Mouse (Mus musculus): ENCODE measurements around the gene Dhx35. TPM values are rescaled to one million over a fixed set of nuclear protein-coding genes. Genes with fewer than 3 reads are reported as not detected.

The Dhx35 gene
- polyA plus RNA-seq, 1 experiment, result 16.4 TPM

DNA sequence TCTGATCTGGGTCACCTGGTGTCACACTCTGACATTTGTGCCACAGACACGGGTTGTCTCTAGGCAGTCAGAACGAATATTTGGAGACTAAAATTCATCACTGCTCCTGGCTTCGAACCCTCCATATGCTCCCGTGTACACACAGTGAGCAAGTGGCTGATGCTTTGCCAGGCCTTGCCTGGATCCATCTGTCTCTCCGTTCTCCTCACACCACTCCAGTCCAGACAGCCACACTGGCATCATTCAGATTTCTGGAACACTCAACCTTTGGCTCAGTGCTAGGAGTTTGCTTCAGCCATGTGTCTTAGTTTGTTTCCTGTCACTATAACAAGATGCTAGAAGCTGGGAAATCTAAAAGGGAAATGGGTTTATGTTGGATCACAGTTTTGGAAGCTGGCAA is 93.9 kb downstream of the Dhx35 start:
- Histone ChIP-seq H3K36me3 (ENCODE audit: control insufficient read depth, insufficient read depth, low read length) (no peaks in the 10 kb centered on the region), H3K4me1 (ENCODE audit: control insufficient read depth, insufficient read depth, insufficient read length, low read length) (peaks cover 4% of the 10 kb centered on the region), H3K27me3 (ENCODE audit: control insufficient read depth, insufficient read depth, low read length) (no peaks in the 10 kb centered on the region), H3K4me3 (ENCODE audit: low read depth, low read length) (no peak overlapping the region), H3K27ac (ENCODE audit: insufficient read depth, low read depth, low read length) (no peak overlapping the region)
- WGBS, result 74% methylated on average over 5 of the region's 5 CpGs
- TF ChIP-seq CTCF (IDR thresholded peaks at IDR 0.05; ENCODE audit: extremely low read depth, insufficient read length, insufficient replicate concordance, low read depth, low read length) (no peak), POLR2A (IDR thresholded peaks at IDR 0.05; ENCODE audit: low read depth, low read length) (no peak)

GRCm38 (mm10) chr2:158889201-158889600 is 94.6 kb downstream of the Dhx35 start:
- H3K27me3 ChIP-seq (ENCODE audit: control insufficient read depth, insufficient read depth, low read length), result no peaks in the 10 kb centered on the region
- H3K4me1 ChIP-seq (ENCODE audit: control insufficient read depth, insufficient read depth, insufficient read length, low read length), result peaks cover 4% of the 10 kb centered on the region
- WGBS, result 55% methylated on average over 11 of the region's 11 CpGs
- no peaks in the 10 kb centered on the region for H3K36me3 ChIP-seq (ENCODE audit: control insufficient read depth, insufficient read depth, low read length)
- no peak for TF ChIP-seq POLR2A (IDR thresholded peaks at IDR 0.05; ENCODE audit: low read depth, low read length)
- H3K4me3 ChIP-seq (ENCODE audit: low read depth, low read length), result no peak overlapping the region
- no peak overlapping the region for H3K27ac ChIP-seq (ENCODE audit: insufficient read depth, low read depth, low read length)

- Histone ChIP-seq H3K4me3 (ENCODE audit: low read depth, low read length) (no peak overlapping the region), H3K36me3 (ENCODE audit: control insufficient read depth, insufficient read depth, low read length) (no peaks in the 10 kb centered on the region), H3K27ac (ENCODE audit: insufficient read depth, low read depth, low read length) (no peak overlapping the region), H3K27me3 (ENCODE audit: control insufficient read depth, insufficient read depth, low read length) (no peaks in the 10 kb centered on the region), H3K4me1 (ENCODE audit: control insufficient read depth, insufficient read depth, insufficient read length, low read length) (peaks cover 4% of the 10 kb centered on the region)
- no peak for TF ChIP-seq POLR2A (IDR thresholded peaks at IDR 0.05; ENCODE audit: low read depth, low read length)
- TF ChIP-seq CTCF (IDR thresholded peaks at IDR 0.05; ENCODE audit: extremely low read depth, insufficient read length, insufficient replicate concordance, low read depth, low read length), result no peak
- WGBS, result 72% methylated on average over 4 of the region's 4 CpGs
Measured at GRCm38 (mm10) chr2:158891319-158891718, 96.7 kb downstream of the Dhx35 start.

GRCm38 (mm10) chr2:158893171-158893853 is 98.7 kb downstream of the Dhx35 start:
- 29% methylated on average over 16 of the region's 16 CpGs for WGBS
- no peak overlapping the region for H3K27ac ChIP-seq (ENCODE audit: insufficient read depth, low read depth, low read length)
- peaks cover 4% of the 10 kb centered on the region for H3K4me1 ChIP-seq (ENCODE audit: control insufficient read depth, insufficient read depth, insufficient read length, low read length)
- no peaks in the 10 kb centered on the region for H3K36me3 ChIP-seq (ENCODE audit: control insufficient read depth, insufficient read depth, low read length)
- no peaks in the 10 kb centered on the region for H3K27me3 ChIP-seq (ENCODE audit: control insufficient read depth, insufficient read depth, low read length)
- H3K4me3 ChIP-seq (ENCODE audit: low read depth, low read length), result no peak overlapping the region
- TF ChIP-seq CTCF (IDR thresholded peaks at IDR 0.05; ENCODE audit: extremely low read depth, insufficient read length, insufficient replicate concordance, low read depth, low read length) (no peak), POLR2A (IDR thresholded peaks at IDR 0.05; ENCODE audit: low read depth, low read length) (no peak)

- Histone ChIP-seq H3K27ac (ENCODE audit: insufficient read depth, low read depth, low read length) (no peak overlapping the region), H3K4me3 (ENCODE audit: low read depth, low read length) (no peak overlapping the region), H3K4me1 (ENCODE audit: control insufficient read depth, insufficient read depth, insufficient read length, low read length) (no peaks in the 10 kb centered on the region; the same call in 1 of the 2 replicates), H3K27me3 (ENCODE audit: control insufficient read depth, insufficient read depth, low read length) (no peaks in the 10 kb centered on the region), H3K36me3 (ENCODE audit: control insufficient read depth, insufficient read depth, low read length) (no peaks in the 10 kb centered on the region)
- no peak for TF ChIP-seq POLR2A (IDR thresholded peaks at IDR 0.05; ENCODE audit: low read depth, low read length)
- TF ChIP-seq CTCF (IDR thresholded peaks at IDR 0.05; ENCODE audit: extremely low read depth, insufficient read length, insufficient replicate concordance, low read depth, low read length), result no peak
- WGBS, result 14% methylated on average over 13 of the region's 13 CpGs
Measured at GRCm38 (mm10) chr2:158898469-158899196, 104.0 kb downstream of the Dhx35 start.

Other genes with a start within 250 kb of the Dhx35 start
- not detected in 2 replicates for gene Slc32a1, start 184.0 kb upstream of the Dhx35 start, polyA plus RNA-seq (2012; rRNA removed)
- 5.5 and 7.7 TPM in 2 replicates for gene Actr5, start 169.9 kb upstream of the Dhx35 start, polyA plus RNA-seq (2012; rRNA removed)
- 3.6 and 3.9 TPM in 2 replicates for gene Ppp1r16b, start 129.4 kb upstream of the Dhx35 start, polyA plus RNA-seq (2012; rRNA removed)
- 14.0 and 21.3 TPM in 2 replicates for gene Fam83d, start 26.7 kb upstream of the Dhx35 start, polyA plus RNA-seq (2012; rRNA removed)

All from small intestine, adult 2 months (tissue).